Mouse (Mus musculus): ENCODE measurements around the gene Myh2.

Myh2 gene

GRCm38 (mm10) chr11:67151651-67152630, 18.9 kb upstream of the Myh2 start:
- intact Hi-C loops (cut with DNase I), result no loop called here

- intact Hi-C loops (cut with DNase I), result no loop called here
These were observed 17.7 kb upstream of the Myh2 start for GRCm38 (mm10) chr11:67153123-67153522.

- intact Hi-C loops (cut with DNase I), result no loop called here
These were observed 17.0 kb upstream of the Myh2 start for GRCm38 (mm10) chr11:67153843-67154242.

- intact Hi-C loops (cut with DNase I), result no loop called here
These were observed 15.2 kb upstream of the Myh2 start for GRCm38 (mm10) chr11:67155650-67156049.

GRCm38 (mm10) chr11:67160131-67160530, 10.7 kb upstream of the Myh2 start:
- intact Hi-C loops (cut with DNase I), result no loop called here

GRCm38 (mm10) chr11:67163701-67164100, 7.1 kb upstream of the Myh2 start:
- intact Hi-C loops (cut with DNase I), result no loop called here

- intact Hi-C loops (cut with DNase I), result no loop called here
These were observed 6.0 kb upstream of the Myh2 start for GRCm38 (mm10) chr11:67164851-67165250.

- intact Hi-C loops (cut with DNase I), result no loop called here
These were observed 1.5 kb upstream of the Myh2 start for GRCm38 (mm10) chr11:67169301-67169700.

GRCm38 (mm10) chr11:67172439-67172838, 1.6 kb downstream of the Myh2 start:
- intact Hi-C loops (cut with DNase I), result no loop called here

GRCm38 (mm10) chr11:67176376-67176775, 5.5 kb downstream of the Myh2 start:
- intact Hi-C loops (cut with DNase I), result no loop called here

GRCm38 (mm10) chr11:67190316-67190715, 19.5 kb downstream of the Myh2 start:
- intact Hi-C loops (cut with DNase I), result no loop called here

GRCm38 (mm10) chr11:67190814-67191213, 20.0 kb downstream of the Myh2 start:
- intact Hi-C loops (cut with DNase I), result no loop called here

GRCm38 (mm10) chr11:67191496-67191895, 20.7 kb downstream of the Myh2 start:
- intact Hi-C loops (cut with DNase I), result no loop called here

- intact Hi-C loops (cut with DNase I), result no loop called here
These were observed 28.5 kb downstream of the Myh2 start for GRCm38 (mm10) chr11:67199321-67199720.

GRCm38 (mm10) chr11:67199752-67200151, 28.9 kb downstream of the Myh2 start, which contains the start of gene Myh1:
Gene Myh1 (plus strand): TSS chr11:67200052.
- intact Hi-C loops (cut with DNase I), result no loop called here

GRCm38 (mm10) chr11:67204766-67205165, 33.9 kb downstream of the Myh2 start:
- intact Hi-C loops (cut with DNase I), result no loop called here

GRCm38 (mm10) chr11:67221803-67222202, 51.0 kb downstream of the Myh2 start:
- intact Hi-C loops (cut with DNase I), result no loop called here

GRCm38 (mm10) chr11:67224466-67224865, 53.6 kb downstream of the Myh2 start:
- intact Hi-C loops (cut with DNase I), result no loop called here

- intact Hi-C loops (cut with DNase I), result no loop called here
These were observed 57.9 kb downstream of the Myh2 start for GRCm38 (mm10) chr11:67228731-67229130.

- intact Hi-C loops (cut with DNase I), result no loop called here
These were observed 58.3 kb downstream of the Myh2 start for GRCm38 (mm10) chr11:67229166-67229565.

GRCm38 (mm10) chr11:67229946-67230345, 59.1 kb downstream of the Myh2 start:
- intact Hi-C loops (cut with DNase I), result no loop called here

GRCm38 (mm10) chr11:67235639-67236358, 65.0 kb downstream of the Myh2 start:
- intact Hi-C loops (cut with DNase I), result loop anchor here (2.0 kb wide), 1 partner anchor 115 kb away; no protein-coding TSS in a partner anchor
